12 mouse cellular contexts compared by ENCODE assay signal in the genomic region with DNA sequence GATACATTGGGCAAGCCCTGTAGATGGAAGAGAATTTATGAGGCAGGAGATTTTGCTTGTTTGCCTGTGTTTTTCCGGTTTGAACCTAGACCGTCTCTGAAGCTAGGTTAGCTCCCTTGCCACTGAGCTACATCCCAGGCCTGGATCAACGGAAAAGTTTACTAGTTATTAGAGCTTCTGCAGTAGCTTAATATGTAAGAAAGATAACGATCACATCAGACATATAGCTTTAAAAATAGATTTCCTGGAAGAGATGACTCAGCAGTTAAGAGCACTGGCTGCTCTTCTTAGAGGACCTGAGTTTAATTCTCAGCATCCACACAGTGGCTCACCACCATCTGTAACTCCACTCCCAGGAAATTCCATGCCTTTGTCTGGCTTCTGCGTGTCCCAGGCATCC. TPM values are rescaled to one million over a fixed set of nuclear protein-coding genes. Genes with fewer than 3 reads are reported as not detected.
DNase-seq lines count a peak whose midpoint lies in the region; ATAC-seq and TF ChIP-seq lines count a peak whose summit lies in the region.
"Had no signal": no experiment of that assay in that cellular context is flagged by ENCODE, and none has a peak within 500 bp of the region (broad histone marks: within the 10 kb centered on the region; RNA-seq: fewer than 3 reads in every experiment).

No protein-coding gene starts in this region.

- peak overlapping the region; percentile 87 for H3K27ac ChIP-seq in thymus, adult 2 months (ENCODE audit: control insufficient read depth, insufficient read depth, low read length)
- H3K27ac ChIP-seq in left cerebral cortex, adult 2 months: no peak overlapping the region

- WGBS in thymus, adult 2 months: 17% methylated on average over 5 of the region's 5 CpGs

- no peak overlapping the region for H3K4me3 ChIP-seq in thymus, adult 2 months (ENCODE audit: control insufficient read depth, insufficient read depth, low read length)
- H3K4me3 ChIP-seq in left cerebral cortex, adult 2 months: no peak overlapping the region

- TF ChIP-seq CTCF in thymus, adult 2 months (IDR thresholded peaks at IDR 0.05; ENCODE audit: borderline replicate concordance, control insufficient read depth, extremely low read depth, insufficient read depth, low read length, poor library complexity): no peak
- no peak for TF ChIP-seq CTCF in left cerebral cortex, adult 2 months (IDR thresholded peaks at IDR 0.05)

- no peak for TF ChIP-seq POLR2A in thymus, adult 2 months (IDR thresholded peaks at IDR 0.05; ENCODE audit: control insufficient read depth, extremely low read depth, insufficient read depth, low read length, poor library complexity)

- DNase-seq in thymus, adult 2 months: no peak
- no peak for DNase-seq in thymus, postnatal 4 days
- DNase-seq in induced T-regulatory cell, adult 2 months (ENCODE audit: low read depth): peak; percentile 77
- no peak for DNase-seq in left cerebral cortex, adult 2 months (ENCODE audit: extremely low spot score in 1 of 2, low spot score in 2 of 2)
- DNase-seq in T-cell, adult 2 months (ENCODE audit: low spot score): no peak
- DNase-seq in adrenal gland, postnatal 10 days: no peak
- DNase-seq: adrenal gland, adult 2 months; cerebellum, adult 11 months; heart, postnatal 36 days; kidney, postnatal 4 days; right cerebral cortex, postnatal 14 days had no signal

- H3K27me3 ChIP-seq in thymus, adult 2 months (ENCODE audit: control insufficient read depth, insufficient read depth, low read length): no peaks in the 10 kb centered on the region

- ATAC-seq in activated CD4-positive, CD25-positive, alpha-beta regulatory T cell, adult 4 months: peak; percentile 10

- no peaks in the 10 kb centered on the region for H3K36me3 ChIP-seq in thymus, adult 2 months (ENCODE audit: control insufficient read depth, insufficient read depth, low read length)

- intact Hi-C loops in left cerebral cortex, adult 2 months (cut with DNase I): no loop called here

- H3K4me1 ChIP-seq in thymus, adult 2 months (replicated peaks; ENCODE audit: control insufficient read depth, insufficient read depth, low read length): peaks cover 31% of the 10 kb centered on the region

RNA-seq across cellular contexts. Expression of gene Eloa, which starts 7.1 kb away (rescaled TPM):
- 18.6 and 20.4 TPM in 2 replicates for polyA plus RNA-seq in thymus, adult 2 months (2012; rRNA removed)
- polyA plus RNA-seq in activated CD4-positive, CD25-positive, alpha-beta regulatory T cell, adult 4 months (2017; shearing (Covaris generic)): 10 to 100 TPM; 50.0 to 57.9 TPM
- total RNA-seq in left cerebral cortex, adult 2 months (2021): 10 to 100 TPM; 25.7 to 26.8 TPM
- 10 to 100 TPM; 40.5 to 41.8 TPM for total RNA-seq in adrenal gland, postnatal 10 days (2021)

RNA-seq across cellular contexts. Expression of gene Rpl11, which starts 24.5 kb away (rescaled TPM):
- 418 and 466 TPM in 2 replicates for polyA plus RNA-seq in thymus, adult 2 months (2012; rRNA removed)
- 1,000 to 10,000 TPM; 1,145 to 1,405 TPM for polyA plus RNA-seq in activated CD4-positive, CD25-positive, alpha-beta regulatory T cell, adult 4 months (2017; shearing (Covaris generic))
- 100 to 1,000 TPM; 271 to 308 TPM for total RNA-seq in left cerebral cortex, adult 2 months (2021)
- 100 to 1,000 TPM; 633 to 663 TPM for total RNA-seq in adrenal gland, postnatal 10 days (2021)

RNA-seq across cellular contexts. Expression of gene Pithd1, which starts 41.6 kb away (rescaled TPM):
- polyA plus RNA-seq in thymus, adult 2 months (2012; rRNA removed): 140 and 171 TPM in 2 replicates
- polyA plus RNA-seq in activated CD4-positive, CD25-positive, alpha-beta regulatory T cell, adult 4 months (2017; shearing (Covaris generic)): 1 to 10 TPM; 7.7 to 8.8 TPM
- 10 to 100 TPM; 75.9 to 95.0 TPM for total RNA-seq in left cerebral cortex, adult 2 months (2021)
- total RNA-seq in adrenal gland, postnatal 10 days (2021): 10 to 100 TPM; 27.0 to 33.5 TPM

RNA-seq across cellular contexts. Expression of gene Lypla2, which starts 56.3 kb away (rescaled TPM):
- 214 and 224 TPM in 2 replicates for polyA plus RNA-seq in thymus, adult 2 months (2012; rRNA removed)
- 10 to 100 TPM; 80.4 to 88.8 TPM for polyA plus RNA-seq in activated CD4-positive, CD25-positive, alpha-beta regulatory T cell, adult 4 months (2017; shearing (Covaris generic))
- 10 to 100 TPM; 92.9 to 96.7 TPM for total RNA-seq in left cerebral cortex, adult 2 months (2021)
- total RNA-seq in adrenal gland, postnatal 10 days (2021): 10 to 100 TPM; 57.1 to 57.9 TPM
